Mouse (Mus musculus): ENCODE data around the gene Tmprss7.

GRCm38 (mm10) chr16:45724742-45725102 is 31.3 kb upstream of the Tmprss7 start:
- TF ChIP-seq CTCF (IDR thresholded peaks at IDR 0.05; ENCODE audit: low read depth, low read length) = no peak
- no peak for TF ChIP-seq POLR2A (IDR thresholded peaks at IDR 0.05; ENCODE audit: extremely low read depth, insufficient read depth, low read length)

Measured in liver, adult 2 months (tissue).